Mouse (Mus musculus): Measurements from ENCODE around the gene Rufy2. TPM values are rescaled to one million over a fixed set of nuclear protein-coding genes. Genes with fewer than 3 reads are reported as not detected.

Rufy2 gene
- total and polyA plus RNA-seq, 3 experiments: 0.57 to 6.5 (median 5.8) TPM

- no peak for DNase-seq (ENCODE audit: low spot score)
- no peak for TF ChIP-seq GATA1 (IDR thresholded peaks at IDR 0.05; ENCODE audit: borderline replicate concordance, low read length)
- no peak for TF ChIP-seq CTCF (IDR thresholded peaks at IDR 0.05; ENCODE audit: low read depth, low read length)
- no peak for TF ChIP-seq TAL1 (conservative IDR thresholded peaks at IDR 0.05; ENCODE audit: low read depth, low read length)
- TF ChIP-seq POLR2AphosphoS5 (IDR thresholded peaks at IDR 0.05; ENCODE audit: insufficient replicate concordance, low read depth, low read length): no peak
- Histone ChIP-seq H3K36me3 (replicated peaks) (no peaks in the 10 kb centered on the region), H3K4me3 (ENCODE audit: low read depth, low read length) (no peak overlapping the region), H3K9me3 (replicated peaks) (no peaks in the 10 kb centered on the region), H3K27me3 (ENCODE audit: insufficient read depth, low read length) (peaks cover 4% of the 10 kb centered on the region), H3K4me1 (ENCODE audit: insufficient read depth, low read depth, low read length) (peaks cover 4% of the 10 kb centered on the region; the same call in 1 of the 2 replicates)
- ATAC-seq (ENCODE audit: extremely low read depth, insufficient number of reproducible peaks, low FRiP score, poor library complexity, severe bottlenecking): no peak
These were observed 46.8 kb downstream of the Rufy2 start for GRCm38 (mm10) chr10:63026795-63027160.

DNA sequence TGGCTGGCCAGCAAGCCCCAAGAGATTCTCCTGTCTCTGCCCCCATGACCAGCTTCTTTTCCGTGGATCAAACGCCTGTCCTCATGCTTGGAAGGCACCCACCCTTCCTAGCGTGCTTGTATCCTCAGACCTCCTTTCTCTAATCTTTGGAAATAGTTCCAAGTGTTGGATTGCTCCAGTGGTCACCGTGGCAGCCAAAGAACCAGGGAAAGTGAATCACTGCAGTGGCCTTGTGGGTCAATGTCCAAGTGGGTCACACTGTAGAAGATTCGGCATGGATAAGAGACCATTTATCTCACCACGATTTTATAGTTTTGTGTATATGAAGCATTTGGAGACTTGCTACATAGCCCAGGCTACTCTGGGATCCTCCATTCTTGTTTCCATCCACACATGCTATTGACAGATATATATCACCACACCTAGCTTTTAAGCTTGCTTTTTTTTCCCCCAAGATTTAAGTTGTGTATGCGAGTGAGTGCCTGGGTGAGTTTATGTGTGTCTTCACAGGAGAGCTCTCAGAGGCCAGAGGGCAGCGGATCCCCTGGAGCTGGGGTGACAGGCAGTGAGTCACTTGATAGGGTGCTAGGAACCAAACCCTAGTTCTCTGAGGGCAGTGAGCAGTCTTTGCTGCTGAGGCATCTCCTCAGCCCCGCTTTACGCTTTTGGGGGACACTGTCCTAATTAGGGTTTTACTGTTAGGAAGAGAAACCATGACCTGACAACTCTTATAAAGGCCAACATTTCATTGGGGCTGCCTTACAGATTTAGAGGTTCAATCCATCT, 47.5 kb downstream of the Rufy2 start:
- TF ChIP-seq TAL1 (conservative IDR thresholded peaks at IDR 0.05; ENCODE audit: low read depth, low read length) (no peak), GATA2 (IDR thresholded peaks at IDR 0.05; ENCODE audit: borderline replicate concordance, low read depth, low read length) (no peak), CTCF (IDR thresholded peaks at IDR 0.05; ENCODE audit: low read depth, low read length) (no peak), POLR2AphosphoS5 (IDR thresholded peaks at IDR 0.05; ENCODE audit: insufficient replicate concordance, low read depth, low read length) (no peak), GATA1 (IDR thresholded peaks at IDR 0.05; ENCODE audit: borderline replicate concordance, low read length) (no peak)
- H3K4me1 ChIP-seq (ENCODE audit: insufficient read depth, low read depth, low read length): peaks cover 4% of the 10 kb centered on the region; the same call in 1 of the 2 replicates
- no peaks in the 10 kb centered on the region for H3K36me3 ChIP-seq (replicated peaks)
- DNase-seq (ENCODE audit: low spot score) (no peak), ATAC-seq (ENCODE audit: extremely low read depth, insufficient number of reproducible peaks, low FRiP score, poor library complexity, severe bottlenecking) (no peak)
- peaks cover 4% of the 10 kb centered on the region for H3K27me3 ChIP-seq (ENCODE audit: insufficient read depth, low read length)
- H3K9me3 ChIP-seq (replicated peaks): no peaks in the 10 kb centered on the region
- H3K4me3 ChIP-seq (ENCODE audit: low read depth, low read length): no peak overlapping the region

DNA sequence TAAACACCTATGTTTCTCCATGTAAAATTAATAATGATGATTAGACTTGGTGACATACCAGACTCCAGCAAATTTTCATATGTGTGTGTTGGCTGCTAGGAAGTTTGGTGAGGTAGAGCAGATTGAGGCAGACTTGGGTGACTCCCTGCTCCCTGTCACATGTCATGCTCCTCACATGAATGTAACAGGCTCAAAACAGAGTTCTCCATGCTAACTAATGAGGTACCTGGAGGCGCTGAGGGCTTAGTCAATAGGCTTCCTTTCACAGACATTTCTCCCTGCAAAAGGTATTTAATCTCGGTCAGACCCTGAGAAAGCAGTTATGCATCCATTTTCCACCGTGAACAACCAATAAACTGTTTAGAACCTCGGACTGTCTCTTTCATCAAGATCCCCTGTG, 48.4 kb downstream of the Rufy2 start:
- H3K27me3 ChIP-seq (ENCODE audit: insufficient read depth, low read length): peaks cover 4% of the 10 kb centered on the region
- DNase-seq (ENCODE audit: low spot score): no peak
- TF ChIP-seq TAL1 (conservative IDR thresholded peaks at IDR 0.05; ENCODE audit: low read depth, low read length): no peak

DNA sequence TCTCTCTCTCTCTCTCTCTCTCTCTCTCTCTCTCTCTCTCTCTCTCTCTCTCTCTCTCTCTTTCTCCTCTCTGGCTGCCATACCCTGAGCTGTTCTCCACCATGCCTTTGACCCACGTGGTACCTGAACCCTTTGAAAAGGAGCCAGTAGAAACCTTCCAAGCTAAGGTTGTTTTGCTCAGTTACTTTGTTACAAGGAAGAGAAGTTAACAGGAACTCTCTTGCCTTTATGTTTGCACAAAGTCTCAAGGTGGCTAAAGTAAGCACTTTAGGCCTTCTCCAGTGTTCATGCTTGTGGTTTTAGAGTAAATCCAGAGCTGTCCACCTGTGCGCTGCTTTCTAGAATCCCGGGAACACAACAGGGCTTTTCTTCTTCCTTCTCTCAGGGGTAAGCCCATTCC, 52.2 kb downstream of the Rufy2 start:
- DNase-seq (ENCODE audit: low spot score) (no peak), ATAC-seq (ENCODE audit: extremely low read depth, insufficient number of reproducible peaks, low FRiP score, poor library complexity, severe bottlenecking) (no peak)
- no peak for TF ChIP-seq POLR2AphosphoS5 (IDR thresholded peaks at IDR 0.05; ENCODE audit: insufficient replicate concordance, low read depth, low read length)
- TF ChIP-seq TAL1 (conservative IDR thresholded peaks at IDR 0.05; ENCODE audit: low read depth, low read length): no peak
- TF ChIP-seq GATA2 (IDR thresholded peaks at IDR 0.05; ENCODE audit: borderline replicate concordance, low read depth, low read length): no peak
- TF ChIP-seq CTCF (IDR thresholded peaks at IDR 0.05; ENCODE audit: low read depth, low read length): no peak
- TF ChIP-seq GATA1 (IDR thresholded peaks at IDR 0.05; ENCODE audit: borderline replicate concordance, low read length): no peak
- H3K9me3 ChIP-seq (replicated peaks): no peaks in the 10 kb centered on the region
- no peak overlapping the region for H3K4me3 ChIP-seq (ENCODE audit: low read depth, low read length)
- H3K4me1 ChIP-seq (ENCODE audit: insufficient read depth, low read depth, low read length): no peaks in the 10 kb centered on the region
- H3K36me3 ChIP-seq (replicated peaks): no peaks in the 10 kb centered on the region
- peaks cover 7% of the 10 kb centered on the region for H3K27me3 ChIP-seq (ENCODE audit: insufficient read depth, low read length)

More for the DNA sequence above, 48.4 kb downstream of the Rufy2 start:
- no peak for ATAC-seq (ENCODE audit: extremely low read depth, insufficient number of reproducible peaks, low FRiP score, poor library complexity, severe bottlenecking)
- Histone ChIP-seq H3K4me1 (ENCODE audit: insufficient read depth, low read depth, low read length) (peaks cover 4% of the 10 kb centered on the region; the same call in 1 of the 2 replicates), H3K4me3 (ENCODE audit: low read depth, low read length) (no peak overlapping the region), H3K9me3 (replicated peaks) (no peaks in the 10 kb centered on the region), H3K36me3 (replicated peaks) (no peaks in the 10 kb centered on the region)

DNA sequence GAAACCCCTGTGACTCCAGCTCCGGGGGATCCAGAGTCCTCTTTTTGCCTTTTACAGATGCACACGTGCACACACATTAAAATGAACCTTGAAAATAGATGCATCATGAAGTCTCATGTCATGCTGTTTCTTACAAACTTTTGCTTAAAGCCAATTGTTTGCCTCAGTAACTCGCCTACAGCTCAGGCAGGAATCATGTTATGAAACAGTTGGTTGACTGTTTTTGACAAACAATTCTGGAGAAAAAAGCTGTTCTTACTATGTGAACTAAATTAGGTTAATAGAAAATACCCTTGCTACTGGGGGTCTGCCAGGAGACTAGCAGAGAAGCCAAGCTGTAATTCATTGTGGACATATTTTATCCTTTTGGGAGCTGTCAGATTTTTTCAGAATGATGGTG, 52.9 kb downstream of the Rufy2 start:
- no peaks in the 10 kb centered on the region for H3K9me3 ChIP-seq (replicated peaks)
- DNase-seq (ENCODE audit: low spot score): no peak
- H3K4me1 ChIP-seq (ENCODE audit: insufficient read depth, low read depth, low read length): no peaks in the 10 kb centered on the region
- no peaks in the 10 kb centered on the region for H3K36me3 ChIP-seq (replicated peaks)
- no peak overlapping the region for H3K4me3 ChIP-seq (ENCODE audit: low read depth, low read length)
- peaks cover 9% of the 10 kb centered on the region for H3K27me3 ChIP-seq (ENCODE audit: insufficient read depth, low read length)
- no peak for ATAC-seq (ENCODE audit: extremely low read depth, insufficient number of reproducible peaks, low FRiP score, poor library complexity, severe bottlenecking)
- TF ChIP-seq GATA1 (IDR thresholded peaks at IDR 0.05; ENCODE audit: borderline replicate concordance, low read length) (no peak), TAL1 (conservative IDR thresholded peaks at IDR 0.05; ENCODE audit: low read depth, low read length) (no peak), POLR2AphosphoS5 (IDR thresholded peaks at IDR 0.05; ENCODE audit: insufficient replicate concordance, low read depth, low read length) (no peak), GATA2 (IDR thresholded peaks at IDR 0.05; ENCODE audit: borderline replicate concordance, low read depth, low read length) (no peak), CTCF (IDR thresholded peaks at IDR 0.05; ENCODE audit: low read depth, low read length) (no peak)

- ATAC-seq (ENCODE audit: extremely low read depth, insufficient number of reproducible peaks, low FRiP score, poor library complexity, severe bottlenecking): no peak
- H3K27me3 ChIP-seq (ENCODE audit: insufficient read depth, low read length): peaks cover 10% of the 10 kb centered on the region; the same call in 1 of the 2 replicates
- no peak for DNase-seq (ENCODE audit: low spot score)
- no peaks in the 10 kb centered on the region for H3K4me1 ChIP-seq (ENCODE audit: insufficient read depth, low read depth, low read length)
- TF ChIP-seq GATA1 (IDR thresholded peaks at IDR 0.05; ENCODE audit: borderline replicate concordance, low read length) (no peak), CTCF (IDR thresholded peaks at IDR 0.05; ENCODE audit: low read depth, low read length) (no peak), GATA2 (IDR thresholded peaks at IDR 0.05; ENCODE audit: borderline replicate concordance, low read depth, low read length) (no peak), TAL1 (conservative IDR thresholded peaks at IDR 0.05; ENCODE audit: low read depth, low read length) (no peak), POLR2AphosphoS5 (IDR thresholded peaks at IDR 0.05; ENCODE audit: insufficient replicate concordance, low read depth, low read length) (no peak)
- H3K9me3 ChIP-seq (replicated peaks): no peaks in the 10 kb centered on the region
- H3K36me3 ChIP-seq (replicated peaks): no peaks in the 10 kb centered on the region
- no peak overlapping the region for H3K4me3 ChIP-seq (ENCODE audit: low read depth, low read length)
These were observed 58.7 kb downstream of the Rufy2 start for GRCm38 (mm10) chr10:63038571-63039320.
